Mouse (Mus musculus): ENCODE results near the gene Nutf2. TPM values are rescaled to one million over a fixed set of nuclear protein-coding genes. Genes with fewer than 3 reads are reported as not detected.
A peak's percentile ranks its signal among the peaks of the same experiment; 100 is the strongest.

The Nutf2 gene
- polyA plus RNA-seq, 1 experiment from 2014 or later = 188 TPM

DNA sequence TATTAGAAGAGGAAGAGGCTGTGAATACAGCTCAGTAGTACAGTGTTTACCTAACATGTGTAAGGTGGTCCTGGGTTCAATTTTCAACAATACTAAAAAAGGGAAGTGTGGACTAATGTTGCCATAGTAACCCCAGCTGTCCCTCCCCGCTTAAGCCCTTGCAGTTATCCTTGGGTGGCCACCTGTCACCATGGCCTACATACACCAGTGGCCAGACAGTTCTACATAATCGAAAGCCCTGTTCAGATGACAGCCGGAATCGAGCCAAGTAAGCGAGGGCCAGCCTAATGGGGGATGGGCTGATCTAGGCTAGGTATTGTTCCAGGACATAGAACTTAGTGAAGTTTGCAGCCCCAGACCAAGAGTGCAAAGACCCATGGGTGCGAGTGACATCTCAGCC lies 23.4 kb upstream of the Nutf2 start:
- H3K36me3 ChIP-seq (ENCODE audit: insufficient read depth, low read length) = no peaks in the 10 kb centered on the region
- H3K9me3 ChIP-seq (replicated peaks; ENCODE audit: low read length) = no peaks in the 10 kb centered on the region
- no peak overlapping the region for H3K4me2 ChIP-seq (ENCODE audit: low read length)
- DNase-seq (ENCODE audit: low spot score) = no peak
- no peak for ATAC-seq (replicated peaks; ENCODE audit: low FRiP score, low read depth)
- H3K9ac ChIP-seq (ENCODE audit: low read depth, low read length) = no peak overlapping the region
- no peaks in the 10 kb centered on the region for H3K4me1 ChIP-seq (replicated peaks; ENCODE audit: insufficient read depth, low read length)
- no peak overlapping the region for H3K4me3 ChIP-seq (replicated peaks; ENCODE audit: low read depth, low read length)
- 85% methylated on average over 6 of the region's 6 CpGs for WGBS
- no peak for TF ChIP-seq CTCF (IDR thresholded peaks at IDR 0.05; ENCODE audit: low read depth)
- no peaks in the 10 kb centered on the region for H3K27me3 ChIP-seq (ENCODE audit: insufficient read depth, low read length)
- no peak overlapping the region for H3K27ac ChIP-seq

DNA sequence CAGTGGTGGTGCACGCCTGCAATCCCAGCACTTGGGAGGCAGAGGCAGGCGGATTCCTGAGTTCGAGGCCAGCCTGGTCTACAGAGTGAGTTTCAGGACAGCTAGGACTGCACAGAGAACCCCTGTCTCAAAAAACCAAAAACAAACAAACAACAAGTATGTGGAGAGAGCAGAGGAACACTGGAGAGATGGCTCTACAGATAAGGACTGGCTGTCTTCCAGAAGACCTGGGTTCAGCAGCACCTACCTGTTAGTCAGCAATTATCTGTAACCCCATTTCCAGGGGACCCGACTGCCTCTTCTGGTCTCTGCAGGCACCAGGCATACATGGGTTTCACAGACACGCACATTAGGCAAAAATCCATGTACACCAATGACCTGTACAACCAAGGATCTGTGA lies 21.2 kb upstream of the Nutf2 start:
- Histone ChIP-seq H3K27ac (no peak overlapping the region), H3K9me3 (replicated peaks; ENCODE audit: low read length) (no peaks in the 10 kb centered on the region), H3K4me1 (replicated peaks; ENCODE audit: insufficient read depth, low read length) (no peaks in the 10 kb centered on the region), H3K4me2 (ENCODE audit: low read length) (no peak overlapping the region), H3K4me3 (replicated peaks; ENCODE audit: low read depth, low read length) (no peak overlapping the region), H3K27me3 (ENCODE audit: insufficient read depth, low read length) (no peaks in the 10 kb centered on the region), H3K36me3 (ENCODE audit: insufficient read depth, low read length) (peaks cover 9% of the 10 kb centered on the region; the same call in 1 of the 2 replicates), H3K9ac (ENCODE audit: low read depth, low read length) (no peak overlapping the region)
- no peak for ATAC-seq (replicated peaks; ENCODE audit: low FRiP score, low read depth)
- 89% methylated on average over 5 of the region's 5 CpGs for WGBS
- TF ChIP-seq CTCF (IDR thresholded peaks at IDR 0.05; ENCODE audit: low read depth) = no peak
- no peak for DNase-seq (ENCODE audit: low spot score)

- DNase-seq (ENCODE audit: low spot score) (no peak), ATAC-seq (replicated peaks; ENCODE audit: low FRiP score, low read depth) (no peak)
- Histone ChIP-seq H3K27ac (no peak overlapping the region), H3K4me2 (ENCODE audit: low read length) (no peak overlapping the region), H3K4me3 (replicated peaks; ENCODE audit: low read depth, low read length) (no peak overlapping the region), H3K9ac (ENCODE audit: low read depth, low read length) (no peak overlapping the region), H3K36me3 (ENCODE audit: insufficient read depth, low read length) (peaks cover 60% of the 10 kb centered on the region), H3K27me3 (ENCODE audit: insufficient read depth, low read length) (no peaks in the 10 kb centered on the region), H3K9me3 (replicated peaks; ENCODE audit: low read length) (no peaks in the 10 kb centered on the region), H3K4me1 (replicated peaks; ENCODE audit: insufficient read depth, low read length) (peaks cover 4% of the 10 kb centered on the region; the same call in 1 of the 2 replicates)
- 94% methylated on average over 11 of the region's 11 CpGs for WGBS
- TF ChIP-seq CTCF (IDR thresholded peaks at IDR 0.05; ENCODE audit: low read depth) = no peak
These were observed 13.7 kb upstream of the Nutf2 start for GRCm38 (mm10) chr8:105846678-105847077.

DNA sequence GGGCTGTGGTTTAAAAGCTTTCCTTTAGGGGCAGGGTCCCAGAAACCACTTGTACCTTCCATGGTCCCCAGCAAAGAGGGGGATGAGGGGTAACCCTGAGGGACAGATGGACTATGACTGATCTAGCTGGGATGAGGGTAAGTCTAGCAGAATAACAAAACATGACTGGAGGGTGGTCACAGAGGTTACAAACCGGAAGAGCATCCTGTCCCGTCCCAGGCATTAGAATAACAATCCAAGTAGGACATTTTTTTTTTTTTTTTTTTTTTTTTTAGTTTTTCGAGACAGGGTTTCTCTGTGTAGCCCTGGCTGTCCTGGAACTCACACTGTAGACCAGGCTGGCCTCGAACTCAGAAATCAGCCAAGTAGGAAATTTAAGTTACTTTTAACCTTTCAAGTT lies 10.4 kb upstream of the Nutf2 start:
- WGBS = 73% methylated on average over 4 of the region's 4 CpGs
- H3K27me3 ChIP-seq (ENCODE audit: insufficient read depth, low read length) = no peaks in the 10 kb centered on the region
- DNase-seq (ENCODE audit: low spot score) = no peak

DNA sequence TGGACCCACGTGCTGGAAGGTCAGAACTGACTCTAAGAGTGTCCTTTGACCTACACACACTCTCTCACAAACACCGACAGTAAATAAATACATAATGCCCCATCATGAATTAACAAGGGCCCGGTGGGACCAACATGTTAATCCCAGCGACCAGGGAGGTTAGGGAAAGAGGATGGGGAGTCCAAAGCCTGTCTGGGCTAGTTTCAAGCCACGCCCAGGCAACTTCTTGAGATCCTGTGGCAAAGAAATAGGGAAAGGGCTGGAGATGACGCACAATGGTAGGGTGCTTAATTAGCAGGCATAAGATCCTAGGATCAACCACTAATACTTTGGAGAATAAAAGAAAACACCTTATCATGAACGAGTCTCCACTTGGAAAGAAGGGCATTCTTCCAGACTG lies 9.8 kb upstream of the Nutf2 start:
- Histone ChIP-seq H3K4me1 (replicated peaks; ENCODE audit: insufficient read depth, low read length) (peaks cover 4% of the 10 kb centered on the region; the same call in 1 of the 2 replicates), H3K9me3 (replicated peaks; ENCODE audit: low read length) (no peaks in the 10 kb centered on the region), H3K36me3 (ENCODE audit: insufficient read depth, low read length) (peaks cover 36% of the 10 kb centered on the region), H3K27ac (no peak overlapping the region), H3K4me3 (replicated peaks; ENCODE audit: low read depth, low read length) (no peak overlapping the region), H3K9ac (ENCODE audit: low read depth, low read length) (no peak overlapping the region), H3K4me2 (ENCODE audit: low read length) (peak overlapping the region; percentile 37), H3K27me3 (ENCODE audit: insufficient read depth, low read length) (no peaks in the 10 kb centered on the region)
- no peak for DNase-seq (ENCODE audit: low spot score)
- 74% methylated on average over 7 of the region's 7 CpGs for WGBS
- TF ChIP-seq CTCF (IDR thresholded peaks at IDR 0.05; ENCODE audit: low read depth) = no peak
- ATAC-seq (replicated peaks; ENCODE audit: low FRiP score, low read depth) = no peak

More for the DNA sequence above, 10.4 kb upstream of the Nutf2 start:
- Histone ChIP-seq H3K36me3 (ENCODE audit: insufficient read depth, low read length) (peaks cover 42% of the 10 kb centered on the region), H3K4me1 (replicated peaks; ENCODE audit: insufficient read depth, low read length) (peaks cover 4% of the 10 kb centered on the region; the same call in 1 of the 2 replicates), H3K27ac (no peak overlapping the region), H3K9ac (ENCODE audit: low read depth, low read length) (no peak overlapping the region), H3K4me3 (replicated peaks; ENCODE audit: low read depth, low read length) (no peak overlapping the region), H3K9me3 (replicated peaks; ENCODE audit: low read length) (no peaks in the 10 kb centered on the region), H3K4me2 (ENCODE audit: low read length) (no peak overlapping the region)
- ATAC-seq (replicated peaks; ENCODE audit: low FRiP score, low read depth) = no peak
- no peak for TF ChIP-seq CTCF (IDR thresholded peaks at IDR 0.05; ENCODE audit: low read depth)

- Histone ChIP-seq H3K9ac (ENCODE audit: low read depth, low read length) (peak overlapping the region; percentile 74), H3K27ac (peak overlapping the region; percentile 68), H3K4me3 (replicated peaks; ENCODE audit: low read depth, low read length) (peak overlapping the region; percentile 61), H3K36me3 (ENCODE audit: insufficient read depth, low read length) (peaks cover 27% of the 10 kb centered on the region), H3K4me1 (replicated peaks; ENCODE audit: insufficient read depth, low read length) (peaks cover 11% of the 10 kb centered on the region; the same call in 1 of the 2 replicates), H3K27me3 (ENCODE audit: insufficient read depth, low read length) (no peaks in the 10 kb centered on the region), H3K4me2 (ENCODE audit: low read length) (peak overlapping the region; percentile 85), H3K9me3 (replicated peaks; ENCODE audit: low read length) (no peaks in the 10 kb centered on the region)
- ATAC-seq (replicated peaks; ENCODE audit: low FRiP score, low read depth) (peak; percentile 70), DNase-seq (ENCODE audit: low spot score) (peak; percentile 96)
- no peak for TF ChIP-seq CTCF (IDR thresholded peaks at IDR 0.05; ENCODE audit: low read depth)
- under 1% methylated on average over 34 of the region's 34 CpGs for WGBS
These were observed 8.7 kb upstream of the Nutf2 start for GRCm38 (mm10) chr8:105851651-105852143.
